7 mouse cellular contexts compared by ENCODE assay signal in the genomic region with DNA sequence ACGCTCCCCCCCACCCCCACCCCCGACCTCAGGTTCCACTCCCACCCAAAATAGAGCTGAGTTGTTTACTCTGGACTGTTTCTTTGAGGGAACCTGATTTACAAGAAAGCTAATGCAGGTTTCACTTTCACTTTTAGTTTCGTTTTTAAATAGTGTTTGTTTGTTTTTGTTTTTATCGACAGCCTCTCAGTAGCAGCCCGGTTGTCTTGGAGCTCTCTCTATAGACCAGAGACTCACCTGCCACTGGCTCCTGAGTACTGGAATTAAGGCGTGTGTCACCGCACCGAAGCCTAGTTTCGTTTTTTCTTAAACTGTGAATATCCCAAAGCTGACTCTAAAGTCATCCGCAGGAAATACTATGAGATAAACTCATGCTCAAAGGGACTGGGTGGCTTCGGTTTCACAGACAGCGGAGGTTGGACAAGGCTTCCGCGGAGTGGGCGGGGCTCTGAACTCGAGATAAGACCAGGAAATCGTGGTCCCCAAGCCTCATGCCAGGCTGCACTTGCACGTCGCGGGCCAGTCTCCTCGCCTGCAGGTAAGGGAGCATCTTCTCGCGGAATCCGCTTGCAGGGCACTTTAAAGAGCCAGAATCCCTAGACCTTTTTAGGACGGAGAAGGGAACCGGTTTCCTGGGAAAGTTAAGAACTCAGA. TPM values are rescaled to one million over a fixed set of nuclear protein-coding genes. Genes with fewer than 3 reads are reported as not detected.
DNase-seq lines count a peak whose midpoint lies in the region; ATAC-seq lines count a peak whose summit lies in the region.

A gene (minus strand): TSS at position 422 of the 654 bp plus-strand sequence.
A gene (plus strand): TSS at position 487 of the 654 bp plus-strand sequence.

- intact Hi-C loops in left cerebral cortex, postnatal 4 days (cut with DNase I) = no loop called here

- H3K9ac ChIP-seq in hindbrain, embryonic 15.5 days = peak within 1 kb of the TSS; percentile 35

- peak within 1 kb of the TSS; percentile 72 for H3K4me2 ChIP-seq in hindbrain, embryonic 15.5 days

- no peak for ATAC-seq in hindbrain, embryonic 15.5 days (ENCODE audit: low FRiP score, low read depth)

- no peak within 1 kb of the TSS for H3K27ac ChIP-seq in hindbrain, embryonic 15.5 days (replicated peaks)
- H3K27ac ChIP-seq in midbrain, embryonic 10.5 days (replicated peaks) = no peak within 1 kb of the TSS

- H3K36me3 ChIP-seq in hindbrain, embryonic 15.5 days = no peaks in the 10 kb centered on the region
- H3K36me3 ChIP-seq in midbrain, embryonic 10.5 days = no peaks in the 10 kb centered on the region

- peaks cover 15% of the 10 kb centered on the region; the same call in 1 of the 2 replicates for H3K4me1 ChIP-seq in hindbrain, embryonic 15.5 days (replicated peaks)
- peaks cover 16% of the 10 kb centered on the region for H3K4me1 ChIP-seq in midbrain, embryonic 10.5 days

- no peaks in the 10 kb centered on the region for H3K27me3 ChIP-seq in hindbrain, embryonic 15.5 days
- H3K27me3 ChIP-seq in midbrain, embryonic 10.5 days (ENCODE audit: low read depth, poor library complexity, severe bottlenecking) = peaks cover 29% of the 10 kb centered on the region

- no peaks in the 10 kb centered on the region for H3K9me3 ChIP-seq in hindbrain, embryonic 15.5 days
- H3K9me3 ChIP-seq in midbrain, embryonic 10.5 days (replicated peaks) = no peaks in the 10 kb centered on the region

- H3K4me3 ChIP-seq in hindbrain, embryonic 15.5 days = peak within 1 kb of the TSS; percentile 42
- peak within 1 kb of the TSS; percentile 54 for H3K4me3 ChIP-seq in midbrain, embryonic 10.5 days

- WGBS in hindbrain, embryonic 15.5 days = 6% methylated on average over 26 of the region's 26 CpGs
- 5% methylated on average over 26 of the region's 26 CpGs for WGBS in midbrain, embryonic 10.5 days

- peak; percentile 94 for DNase-seq in T-cell, adult 2 months (ENCODE audit: low spot score)
- DNase-seq in cerebellum, postnatal 10 days = peak; percentile 71 to 73
- DNase-seq in gastrocnemius, adult 18-20 months (ENCODE audit: low spot score) = peak; percentile 68
- peak; percentile 41 for DNase-seq in left cerebral cortex, postnatal 4 days
- DNase-seq in midbrain, embryonic 10.5 days (ENCODE audit: low spot score) = peak; percentile 49
- peak; percentile 17 to 38 for DNase-seq in right cerebral cortex, postnatal 36 days (ENCODE audit: low spot score in 2 of 2)

RNA-seq across cellular contexts. Expression of the first gene that starts in this region (rescaled TPM):
- 10 to 100 TPM; 18.8 to 20.4 TPM for total RNA-seq in gastrocnemius, adult 18-20 months (2021)
- polyA plus RNA-seq in hindbrain, embryonic 15.5 days (2015; fragmentation: Nextera tagmentation; extraction: Ambion mirVana) = 67.7 and 74.6 TPM in 2 replicates
- total RNA-seq in left cerebral cortex, postnatal 4 days (2021) = 10 to 100 TPM; 47.4 to 49.6 TPM
- polyA plus RNA-seq in midbrain, embryonic 10.5 days (2016; fragmentation: Nextera tagmentation; extraction: Ambion mirVana) = 40.4 and 43.8 TPM in 2 replicates

RNA-seq across cellular contexts. Expression of the second gene that starts in this region (rescaled TPM):
- total RNA-seq in gastrocnemius, adult 18-20 months (2021) = 1 to 10 TPM in 1 of 2 experiments, under 1 TPM in 1; 0.43 to 2.5 TPM
- 0.50 and 0.64 TPM in 2 replicates for polyA plus RNA-seq in hindbrain, embryonic 15.5 days (2015; fragmentation: Nextera tagmentation; extraction: Ambion mirVana)
- 1 to 10 TPM; 1.3 to 1.5 TPM for total RNA-seq in left cerebral cortex, postnatal 4 days (2021)
- polyA plus RNA-seq in midbrain, embryonic 10.5 days (2016; fragmentation: Nextera tagmentation; extraction: Ambion mirVana) = 0.29 and 0.38 TPM in 2 replicates

Comparison
In these comparisons a context has a peak if more than half of its experiments do, and no peak if none do; other contexts are left out.
1. DNase-seq: peak in every context shown above with its lines; median percentile 94 in T-cell, adult 2 months; 72 in cerebellum, postnatal 10 days; 68 in gastrocnemius, adult 18-20 months; 49 in midbrain, embryonic 10.5 days; 41 in left cerebral cortex, postnatal 4 days; 28 in right cerebral cortex, postnatal 36 days.